Mouse (Mus musculus) liver, embryonic 14 days (tissue): ENCODE data around the gene Gm4952. TPM values are rescaled to one million over a fixed set of nuclear protein-coding genes. Genes with fewer than 3 reads are reported as not detected.

Experiments
- polyA plus RNA-seq: library from polyadenylated mRNA; depleted of rRNA; stranded (reverse); fragments of >200 nt; gene quantifications from 2 replicates; pipeline ENCODE4 v1.2.3, GENCODE M21; 2012; rRNA removed

Gene Gm4952
- 1.4 and 2.0 TPM in 2 replicates for polyA plus RNA-seq

DNA sequence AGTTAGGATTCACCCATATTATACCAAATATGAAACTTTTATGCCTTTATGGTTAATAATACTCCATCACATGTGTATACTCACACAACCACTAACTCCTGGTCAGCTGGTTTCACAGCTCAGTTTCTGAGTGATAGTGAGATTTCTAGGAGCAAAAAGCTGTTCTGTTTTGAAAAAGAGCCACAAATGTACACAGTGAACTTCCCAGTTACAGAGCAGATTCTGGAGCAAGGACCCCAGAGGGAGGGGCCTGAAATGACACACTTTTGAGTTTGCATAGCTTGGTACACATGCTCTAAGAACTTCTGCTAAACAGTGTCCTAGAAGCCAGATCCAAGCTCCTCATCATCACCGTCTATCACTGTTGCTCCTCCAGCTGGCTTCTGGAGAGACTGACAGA, at the start of gene Gm4952:
Gene Gm4952 (plus strand): TSS at position 301 of the 400 bp plus-strand sequence.

GRCm38 (mm10) chr19:12633176-12633575, 33.4 kb downstream of the Gm4952 start, which contains the start of gene Glyat:
Gene Glyat, plus strand, starts transcription at chr19:12633308.

GRCm38 (mm10) chr19:12670139-12670538, 70.4 kb downstream of the Gm4952 start, which contains the start of gene Olfr1442:
Gene Olfr1442, plus strand, starts transcription at chr19:12670439.

GRCm38 (mm10) chr19:12677812-12678211, 78.0 kb downstream of the Gm4952 start, which contains the start of gene Olfr1443:
Gene Olfr1443, plus strand, starts transcription at chr19:12678112.

Other genes with a start within 250 kb of the Gm4952 start
- not detected in 2 replicates for gene Olfr1440, start 212.7 kb upstream of the Gm4952 start, polyA plus RNA-seq
- not detected in 2 replicates for gene Olfr1441, start 182.5 kb upstream of the Gm4952 start, polyA plus RNA-seq
- gene Pfpl, start 172.1 kb upstream of the Gm4952 start, polyA plus RNA-seq: not detected in 2 replicates
- gene Mpeg1, start 139.2 kb upstream of the Gm4952 start, polyA plus RNA-seq: 5.2 and 8.0 TPM in 2 replicates
- 1.4 and 1.5 TPM in 2 replicates for gene Dtx4, start 98.5 kb upstream of the Gm4952 start, polyA plus RNA-seq
- gene Fam111a, start 54.2 kb upstream of the Gm4952 start, polyA plus RNA-seq: 22.0 and 22.9 TPM in 2 replicates
- 0.16 and 0.18 TPM in 2 replicates for gene Glyat, start 33.3 kb downstream of the Gm4952 start, polyA plus RNA-seq
- not detected in 2 replicates for gene Olfr1442, start 70.5 kb downstream of the Gm4952 start, polyA plus RNA-seq
- gene Olfr1443, start 78.1 kb downstream of the Gm4952 start, polyA plus RNA-seq: not detected in 2 replicates
- gene Keg1, start 95.8 kb downstream of the Gm4952 start, polyA plus RNA-seq: 1.8 and 2.5 TPM in 2 replicates
- gene Cntf, start 165.7 kb downstream of the Gm4952 start, polyA plus RNA-seq: 1.8 and 2.0 TPM in 2 replicates
- 14.2 and 16.3 TPM in 2 replicates for gene Zfp91, start 196.2 kb downstream of the Gm4952 start, polyA plus RNA-seq
- 1.1 and 1.9 TPM in 2 replicates for gene Lpxn, start 196.2 kb downstream of the Gm4952 start, polyA plus RNA-seq
- gene Gm5244, start 246.7 kb downstream of the Gm4952 start, polyA plus RNA-seq: not detected in 2 replicates